Mouse (Mus musculus) heart, embryonic 16.5 days (tissue): ENCODE data around the gene Lrtm1. TPM values are rescaled to one million over a fixed set of nuclear protein-coding genes. Genes with fewer than 3 reads are reported as not detected.
A peak's percentile ranks its signal among the peaks of the same experiment; 100 is the strongest.

Experiments used
- ATAC-seq: fragments of 200-750 bp; cut with Nextera tagmentation; replicated peaks from 2 replicates; pipeline ENCODE4 v1.8.0; 2017; ENCODE audit warnings: moderate number of reproducible peaks; ENCODE audit not compliant: insufficient read depth, low FRiP score; ENCODE audit errors: extremely low read depth
- H3K27ac ChIP-seq: fragments of 300-500 bp; sonication (generic); 2 replicates; pipeline ENCODE4 v1.5.1; 2014; ENCODE audit warnings: mild to moderate bottlenecking, low read length, control low read depth, moderate library complexity
- H3K27me3 ChIP-seq: fragments of 300-500 bp; sonication (generic); 2 replicates; pipeline ENCODE4 v1.6.1; 2014; ENCODE audit warnings: low read length, mixed read lengths; ENCODE audit not compliant: control insufficient read depth, insufficient read depth
- H3K36me3 ChIP-seq: fragments of 300-500 bp; sonication (generic); 2 replicates; pipeline ENCODE4 v1.6.1; 2014; ENCODE audit not compliant: control insufficient read depth, insufficient read depth
- H3K4me1 ChIP-seq: fragments of 300-500 bp; sonication (generic); 2 replicates; pipeline ENCODE4 v1.6.1; 2014; ENCODE audit warnings: low read length, mixed read lengths; ENCODE audit not compliant: control insufficient read depth, insufficient read depth
- H3K4me2 ChIP-seq: fragments of 300-500 bp; sonication (generic); 2 replicates; pipeline ENCODE4 v1.6.1; 2014; ENCODE audit warnings: low read depth, mild to moderate bottlenecking, control low read depth, low read length
- H3K4me3 ChIP-seq: fragments of 300-500 bp; sonication (generic); 2 replicates; pipeline ENCODE4 v1.5.1; 2014; ENCODE audit warnings: mild to moderate bottlenecking, control low read depth, low read length
- H3K9ac ChIP-seq: fragments of 300-500 bp; sonication (generic); 2 replicates; pipeline ENCODE4 v1.6.1; 2014; ENCODE audit warnings: low read length, control low read depth
- H3K9me3 ChIP-seq: fragments of 300-500 bp; sonication (generic); replicated peaks from 2 replicates; pipeline ENCODE4 v1.6.1; 2016; ENCODE audit warnings: low read length; ENCODE audit not compliant: control insufficient read depth
- WGBS: fragments of 180-500 bp; shearing (Covaris S2); extraction: QIAGEN DNeasy Blood & Tissue Kit; methylation state at CpG from one replicate; pipeline ENCODE4 v1.1.7; 2014; 5-methylcytosine and 5-hydroxymethylcytosine counted together
- polyA plus RNA-seq: library from polyadenylated mRNA; unstranded; fragments of >200 nt; fragmentation: Nextera tagmentation; extraction: Ambion mirVana; gene quantifications from 2 replicates; pipeline ENCODE4 v1.2.1, GENCODE M21; 2015

Lrtm1 gene
- polyA plus RNA-seq, 1 experiment from 2014 or later: 0.74 TPM

GRCm38 (mm10) chr14:29009644-29010043 lies 8.4 kb upstream of the Lrtm1 start:
- Histone ChIP-seq H3K27ac (no peak overlapping the region), H3K4me1 (peaks cover 3% of the 10 kb centered on the region; the same call in 1 of the 2 replicates), H3K9ac (no peak overlapping the region), H3K36me3 (no peaks in the 10 kb centered on the region), H3K4me3 (no peak overlapping the region), H3K9me3 (0 out of 2 replicates have a peak, but pooled peaks cover 4% of the 10 kb centered on the region), H3K27me3 (peaks cover 6% of the 10 kb centered on the region), H3K4me2 (no peak overlapping the region)
- 85% methylated on average over 4 of the region's 4 CpGs for WGBS
- ATAC-seq: no peak

- Histone ChIP-seq H3K4me1 (peaks cover 8% of the 10 kb centered on the region), H3K27me3 (peaks cover 6% of the 10 kb centered on the region; the same call in 1 of the 2 replicates), H3K9ac (no peak overlapping the region), H3K4me2 (no peak overlapping the region), H3K27ac (no peak overlapping the region), H3K36me3 (no peaks in the 10 kb centered on the region), H3K4me3 (no peak overlapping the region), H3K9me3 (0 out of 2 replicates have a peak, but pooled peaks cover 4% of the 10 kb centered on the region)
- ATAC-seq: no peak
- WGBS: 87% methylated on average over 3 of the region's 3 CpGs
Measured at GRCm38 (mm10) chr14:29013161-29013560, 4.8 kb upstream of the Lrtm1 start.

GRCm38 (mm10) chr14:29014680-29015079 lies 3.3 kb upstream of the Lrtm1 start:
- Histone ChIP-seq H3K4me2 (no peak overlapping the region), H3K4me1 (peaks cover 11% of the 10 kb centered on the region), H3K4me3 (no peak overlapping the region), H3K36me3 (no peaks in the 10 kb centered on the region), H3K9ac (no peak overlapping the region), H3K27me3 (peaks cover 6% of the 10 kb centered on the region; the same call in 1 of the 2 replicates), H3K27ac (no peak overlapping the region), H3K9me3 (0 out of 2 replicates have a peak, but pooled peaks cover 4% of the 10 kb centered on the region)
- no peak for ATAC-seq
- WGBS: 67% methylated on average over 2 of the region's 2 CpGs

- Histone ChIP-seq H3K9me3 (0 out of 2 replicates have a peak, but pooled peaks cover 4% of the 10 kb centered on the region), H3K4me2 (no peak overlapping the region), H3K9ac (no peak overlapping the region), H3K27me3 (peaks cover 6% of the 10 kb centered on the region; the same call in 1 of the 2 replicates), H3K4me1 (peaks cover 8% of the 10 kb centered on the region), H3K4me3 (no peak overlapping the region), H3K27ac (no peak overlapping the region), H3K36me3 (no peaks in the 10 kb centered on the region)
- WGBS: 73% methylated on average over 5 of the region's 5 CpGs
- no peak for ATAC-seq
Measured at GRCm38 (mm10) chr14:29015896-29016295, 2.1 kb upstream of the Lrtm1 start.

- ATAC-seq: no peak
Measured at GRCm38 (mm10) chr14:29018316-29019000, 450 bp downstream of the Lrtm1 start.

GRCm38 (mm10) chr14:29021295-29021694 lies 3.3 kb downstream of the Lrtm1 start:
- Histone ChIP-seq H3K4me2 (no peak overlapping the region), H3K9me3 (no peaks in the 10 kb centered on the region), H3K9ac (no peak overlapping the region), H3K4me3 (no peak overlapping the region), H3K27me3 (no peaks in the 10 kb centered on the region), H3K27ac (no peak overlapping the region), H3K4me1 (peaks cover 8% of the 10 kb centered on the region), H3K36me3 (no peaks in the 10 kb centered on the region)
- no peak for ATAC-seq
- WGBS: 77% methylated on average over 4 of the region's 4 CpGs

More at GRCm38 (mm10) chr14:29018316-29019000, 450 bp downstream of the Lrtm1 start:
- Histone ChIP-seq H3K4me2 (peak overlapping the region; percentile 45), H3K27ac (peak overlapping the region; percentile 71), H3K9ac (0 out of 2 replicates have a peak overlapping the region, but pooled peaks have one; percentile 36), H3K9me3 (no peaks in the 10 kb centered on the region), H3K36me3 (no peaks in the 10 kb centered on the region), H3K27me3 (no peaks in the 10 kb centered on the region), H3K4me3 (peak overlapping the region; percentile 11; the same call in 1 of the 2 replicates), H3K4me1 (peaks cover 8% of the 10 kb centered on the region)
- WGBS: 35% methylated on average over 7 of the region's 7 CpGs

- Histone ChIP-seq H3K4me1 (0 out of 2 replicates have a peak, but pooled peaks cover 2% of the 10 kb centered on the region), H3K27ac (no peak overlapping the region), H3K9ac (no peak overlapping the region), H3K27me3 (no peaks in the 10 kb centered on the region), H3K36me3 (no peaks in the 10 kb centered on the region), H3K4me3 (no peak overlapping the region), H3K4me2 (no peak overlapping the region), H3K9me3 (no peaks in the 10 kb centered on the region)
- WGBS: 88% methylated on average over 4 of the region's 4 CpGs
- no peak for ATAC-seq
Measured at GRCm38 (mm10) chr14:29023246-29023645, 5.2 kb downstream of the Lrtm1 start.

GRCm38 (mm10) chr14:29025335-29025734 lies 7.3 kb downstream of the Lrtm1 start:
- ATAC-seq: no peak
- H3K4me3 ChIP-seq: no peak overlapping the region
- no peaks in the 10 kb centered on the region for H3K27me3 ChIP-seq
- no peaks in the 10 kb centered on the region for H3K9me3 ChIP-seq
- WGBS: 64% methylated on average over 6 of the region's 6 CpGs
- no peak overlapping the region for H3K4me2 ChIP-seq
- H3K4me1 ChIP-seq: peaks cover 1% of the 10 kb centered on the region
- H3K36me3 ChIP-seq: no peaks in the 10 kb centered on the region
- H3K27ac ChIP-seq: no peak overlapping the region
- H3K9ac ChIP-seq: no peak overlapping the region

- 88% methylated on average over 5 of the region's 5 CpGs for WGBS
- Histone ChIP-seq H3K27ac (no peak overlapping the region), H3K36me3 (no peaks in the 10 kb centered on the region), H3K27me3 (no peaks in the 10 kb centered on the region), H3K4me3 (no peak overlapping the region), H3K4me2 (no peak overlapping the region), H3K9me3 (no peaks in the 10 kb centered on the region), H3K9ac (no peak overlapping the region), H3K4me1 (peaks cover 9% of the 10 kb centered on the region)
- no peak for ATAC-seq
Measured at GRCm38 (mm10) chr14:29027276-29027675, 9.3 kb downstream of the Lrtm1 start.
